Mouse (Mus musculus) lung, postnatal 0 days (tissue): ENCODE measurements around the gene Chd2. TPM values are rescaled to one million over a fixed set of nuclear protein-coding genes. Genes with fewer than 3 reads are reported as not detected.

Source experiments
- ATAC-seq: fragments of 200-750 bp; cut with Nextera tagmentation; 2 replicates; pipeline ENCODE4 v1.8.0; 2017; ENCODE audit warnings: moderate library complexity
- DNase-seq: peaks from one replicate; pipeline ENCODE4 v3.0.0-alpha.2; 2016; ENCODE audit warnings: low spot score
- H3K27ac ChIP-seq: fragments of 300-500 bp; sonication (generic); 2 replicates; pipeline ENCODE4 v1.5.1; 2014; ENCODE audit warnings: antibody characterized with exemption, mild to moderate bottlenecking, low read length, mixed read lengths
- H3K27me3 ChIP-seq: fragments of 300-500 bp; sonication (generic); replicated peaks from 2 replicates; pipeline ENCODE4 v1.6.1; 2014; ENCODE audit warnings: low read length, mixed read lengths; ENCODE audit not compliant: insufficient read depth
- H3K36me3 ChIP-seq: fragments of 300-500 bp; sonication (generic); 2 replicates; pipeline ENCODE4 v1.6.1; 2014; ENCODE audit warnings: low read length, mixed read lengths; ENCODE audit not compliant: insufficient read depth
- H3K4me1 ChIP-seq: fragments of 300-500 bp; sonication (generic); 2 replicates; pipeline ENCODE4 v1.6.1; 2014; ENCODE audit warnings: antibody characterized with exemption, low read depth, low read length, mixed read lengths; ENCODE audit not compliant: insufficient read depth
- H3K4me2 ChIP-seq: fragments of 300-500 bp; sonication (generic); replicated peaks from 2 replicates; pipeline ENCODE4 v1.6.1; 2014; ENCODE audit warnings: low read depth, mild to moderate bottlenecking, low read length, moderate library complexity, mixed read lengths
- H3K4me3 ChIP-seq: fragments of 300-500 bp; sonication (generic); 2 replicates; pipeline ENCODE4 v1.5.1; 2014; ENCODE audit warnings: low read depth, low read length
- H3K9ac ChIP-seq: fragments of 300-500 bp; sonication (generic); replicated peaks from 2 replicates; pipeline ENCODE4 v1.6.1; 2014; ENCODE audit warnings: low read depth, mild to moderate bottlenecking
- H3K9me3 ChIP-seq: fragments of 300-500 bp; sonication (generic); 2 replicates; pipeline ENCODE4 v1.6.1; 2016; ENCODE audit warnings: low read length, mixed read lengths
- CTCF ChIP-seq: IDR thresholded peaks from 2 replicates; pipeline ENCODE4 v1.5.1; 2016; ENCODE audit warnings: antibody characterized with exemption, mild to moderate bottlenecking
- EP300 ChIP-seq: IDR thresholded peaks from 2 replicates; pipeline ENCODE4 v1.6.1; 2016; ENCODE audit warnings: antibody characterized with exemption, mild to moderate bottlenecking, control low read depth
- WGBS: fragments of 180-500 bp; shearing (Covaris S2); extraction: QIAGEN DNeasy Blood & Tissue Kit; methylation state at CpG from one replicate; pipeline ENCODE4 v1.1.7; 2014; 5-methylcytosine and 5-hydroxymethylcytosine counted together
- polyA plus RNA-seq: library from polyadenylated mRNA; unstranded; fragments of >200 nt; fragmentation: Nextera tagmentation; extraction: Ambion mirVana; gene quantifications from 2 replicates; pipeline ENCODE4 v1.2.1, GENCODE M21; 2015

The Chd2 gene
- polyA plus RNA-seq, 1 experiment from 2014 or later = 38.0 TPM

GRCm38 (mm10) chr7:73393307-73394012, 148.2 kb downstream of the Chd2 start:
- TF ChIP-seq EP300 (no peak), CTCF (no peak)
- 29% methylated on average over 9 of the region's 9 CpGs for WGBS
- no peak for ATAC-seq
- H3K27me3 ChIP-seq = no peaks in the 10 kb centered on the region
- no peak overlapping the region for H3K9ac ChIP-seq
- no peak for DNase-seq
- no peaks in the 10 kb centered on the region for H3K36me3 ChIP-seq
- peaks cover 7% of the 10 kb centered on the region for H3K4me1 ChIP-seq
- no peaks in the 10 kb centered on the region for H3K9me3 ChIP-seq
- no peak overlapping the region for H3K27ac ChIP-seq
- no peak overlapping the region for H3K4me3 ChIP-seq
- peak overlapping the region; percentile 94 for H3K4me2 ChIP-seq

- no peak for TF ChIP-seq CTCF
- no peak; the same call in 1 of the 2 replicates for TF ChIP-seq EP300
- Histone ChIP-seq H3K9ac (peak overlapping the region; percentile 72), H3K4me2 (peak overlapping the region; percentile 94), H3K4me1 (peaks cover 7% of the 10 kb centered on the region), H3K36me3 (no peaks in the 10 kb centered on the region), H3K27ac (peak overlapping the region; percentile 75), H3K9me3 (no peaks in the 10 kb centered on the region), H3K4me3 (peak overlapping the region; percentile 67), H3K27me3 (no peaks in the 10 kb centered on the region)
- ATAC-seq = no peak
- WGBS = 1% methylated on average over 9 of the region's 9 CpGs
- DNase-seq = peak; percentile 50
Observed at GRCm38 (mm10) chr7:73392359-73392758, 149.3 kb downstream of the Chd2 start.

- Histone ChIP-seq H3K27me3 (no peaks in the 10 kb centered on the region), H3K9me3 (no peaks in the 10 kb centered on the region), H3K4me1 (peaks cover 7% of the 10 kb centered on the region), H3K27ac (peak overlapping the region; percentile 75), H3K9ac (peak overlapping the region; percentile 72), H3K4me2 (peak overlapping the region; percentile 94), H3K36me3 (no peaks in the 10 kb centered on the region), H3K4me3 (peak overlapping the region; percentile 67)
- WGBS = under 1% methylated on average over 39 of the region's 39 CpGs
- TF ChIP-seq EP300 (peak; percentile 50), CTCF (no peak)
- DNase-seq (peak; percentile 70), ATAC-seq (peak; percentile 22)
Observed at GRCm38 (mm10) chr7:73391518-73392321, 149.9 kb downstream of the Chd2 start.

GRCm38 (mm10) chr7:73391002-73391517, 150.6 kb downstream of the Chd2 start:
- ATAC-seq (peak; percentile 90), DNase-seq (peak; percentile 94)
- H3K4me2 ChIP-seq = peak overlapping the region; percentile 94
- TF ChIP-seq EP300 = no peak
- no peak for TF ChIP-seq CTCF
- no peaks in the 10 kb centered on the region for H3K9me3 ChIP-seq
- H3K27ac ChIP-seq = peak overlapping the region; percentile 75
- peak overlapping the region; percentile 72 for H3K9ac ChIP-seq
- no peaks in the 10 kb centered on the region for H3K27me3 ChIP-seq
- peak overlapping the region; percentile 67 for H3K4me3 ChIP-seq
- whole genome bisulfite sequencing = 2% methylated on average over 21 of the region's 42 CpGs
- H3K4me1 ChIP-seq = peaks cover 7% of the 10 kb centered on the region
- no peaks in the 10 kb centered on the region for H3K36me3 ChIP-seq

GRCm38 (mm10) chr7:73390426-73391001, 151.1 kb downstream of the Chd2 start:
- ATAC-seq (0 out of 2 replicates have a peak, but pooled peaks have one; percentile 7), DNase-seq (peak; percentile 33)
- H3K27me3 ChIP-seq = no peaks in the 10 kb centered on the region
- no peak overlapping the region for H3K9ac ChIP-seq
- peaks cover 7% of the 10 kb centered on the region for H3K4me1 ChIP-seq
- TF ChIP-seq EP300 (no peak), CTCF (no peak)
- peak overlapping the region; percentile 94 for H3K4me2 ChIP-seq
- H3K9me3 ChIP-seq = no peaks in the 10 kb centered on the region
- peak overlapping the region; percentile 67 for H3K4me3 ChIP-seq
- H3K27ac ChIP-seq = peak overlapping the region; percentile 74; the same call in 1 of the 2 replicates
- WGBS = 6% methylated on average over 18 of the region's 18 CpGs
- H3K36me3 ChIP-seq = no peaks in the 10 kb centered on the region
